Mouse (Mus musculus) lung, postnatal 0 days (tissue): ENCODE results near the gene Zfp672. TPM values are rescaled to one million over a fixed set of nuclear protein-coding genes. Genes with fewer than 3 reads are reported as not detected.

Experiments
- ATAC-seq: fragments of 200-750 bp; cut with Nextera tagmentation; 2 replicates; pipeline ENCODE4 v1.8.0; 2017; ENCODE audit warnings: moderate library complexity
- DNase-seq: peaks from one replicate; pipeline ENCODE4 v3.0.0-alpha.2; 2016; ENCODE audit warnings: low spot score
- H3K27ac ChIP-seq: fragments of 300-500 bp; sonication (generic); 2 replicates; pipeline ENCODE4 v1.5.1; 2014; ENCODE audit warnings: antibody characterized with exemption, mild to moderate bottlenecking, low read length, mixed read lengths
- H3K27me3 ChIP-seq: fragments of 300-500 bp; sonication (generic); replicated peaks from 2 replicates; pipeline ENCODE4 v1.6.1; 2014; ENCODE audit warnings: low read length, mixed read lengths; ENCODE audit not compliant: insufficient read depth
- H3K36me3 ChIP-seq: fragments of 300-500 bp; sonication (generic); 2 replicates; pipeline ENCODE4 v1.6.1; 2014; ENCODE audit warnings: low read length, mixed read lengths; ENCODE audit not compliant: insufficient read depth
- H3K4me1 ChIP-seq: fragments of 300-500 bp; sonication (generic); 2 replicates; pipeline ENCODE4 v1.6.1; 2014; ENCODE audit warnings: antibody characterized with exemption, low read depth, low read length, mixed read lengths; ENCODE audit not compliant: insufficient read depth
- H3K4me2 ChIP-seq: fragments of 300-500 bp; sonication (generic); replicated peaks from 2 replicates; pipeline ENCODE4 v1.6.1; 2014; ENCODE audit warnings: low read depth, mild to moderate bottlenecking, low read length, moderate library complexity, mixed read lengths
- H3K4me3 ChIP-seq: fragments of 300-500 bp; sonication (generic); 2 replicates; pipeline ENCODE4 v1.5.1; 2014; ENCODE audit warnings: low read depth, low read length
- H3K9ac ChIP-seq: fragments of 300-500 bp; sonication (generic); replicated peaks from 2 replicates; pipeline ENCODE4 v1.6.1; 2014; ENCODE audit warnings: low read depth, mild to moderate bottlenecking
- H3K9me3 ChIP-seq: fragments of 300-500 bp; sonication (generic); 2 replicates; pipeline ENCODE4 v1.6.1; 2016; ENCODE audit warnings: low read length, mixed read lengths
- CTCF ChIP-seq: IDR thresholded peaks from 2 replicates; pipeline ENCODE4 v1.5.1; 2016; ENCODE audit warnings: antibody characterized with exemption, mild to moderate bottlenecking
- EP300 ChIP-seq: IDR thresholded peaks from 2 replicates; pipeline ENCODE4 v1.6.1; 2016; ENCODE audit warnings: antibody characterized with exemption, mild to moderate bottlenecking, control low read depth
- WGBS: fragments of 180-500 bp; shearing (Covaris S2); extraction: QIAGEN DNeasy Blood & Tissue Kit; methylation state at CpG from one replicate; pipeline ENCODE4 v1.1.7; 2014; 5-methylcytosine and 5-hydroxymethylcytosine counted together
- polyA plus RNA-seq: library from polyadenylated mRNA; unstranded; fragments of >200 nt; fragmentation: Nextera tagmentation; extraction: Ambion mirVana; gene quantifications from 2 replicates; pipeline ENCODE4 v1.2.1, GENCODE M21; 2015

The Zfp672 gene
- polyA plus RNA-seq, 1 experiment from 2014 or later: 34.7 TPM

DNA sequence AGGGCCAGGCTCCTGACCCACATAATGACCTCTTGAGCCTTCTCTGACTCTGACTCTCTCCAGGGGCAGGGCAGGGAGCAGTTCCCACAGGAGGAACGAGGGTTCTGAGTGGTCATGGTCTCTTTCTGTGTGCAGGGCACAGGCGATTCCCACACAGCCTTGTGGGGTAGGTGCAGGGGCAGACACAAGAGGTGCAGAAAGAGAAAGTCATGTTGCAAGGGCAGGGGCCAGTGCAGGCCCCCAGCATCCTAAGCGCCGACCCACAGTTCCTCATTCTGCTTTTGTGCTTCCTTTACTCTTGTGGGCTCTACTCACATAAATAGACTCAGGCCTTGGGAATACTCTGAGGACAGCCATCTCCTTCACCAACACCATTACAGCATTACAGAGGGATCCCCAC is 54.4 kb downstream of the Zfp672 start:
- no peaks in the 10 kb centered on the region for H3K36me3 ChIP-seq
- TF ChIP-seq EP300: no peak
- no peak for TF ChIP-seq CTCF
- no peak overlapping the region for H3K4me2 ChIP-seq
- 47% methylated on average over 3 of the region's 4 CpGs for WGBS
- no peak overlapping the region for H3K27ac ChIP-seq
- H3K9ac ChIP-seq: no peak overlapping the region
- H3K4me3 ChIP-seq: no peak overlapping the region
- no peak for DNase-seq
- H3K27me3 ChIP-seq: no peaks in the 10 kb centered on the region
- ATAC-seq: no peak
- H3K9me3 ChIP-seq: no peaks in the 10 kb centered on the region
- no peaks in the 10 kb centered on the region for H3K4me1 ChIP-seq

DNA sequence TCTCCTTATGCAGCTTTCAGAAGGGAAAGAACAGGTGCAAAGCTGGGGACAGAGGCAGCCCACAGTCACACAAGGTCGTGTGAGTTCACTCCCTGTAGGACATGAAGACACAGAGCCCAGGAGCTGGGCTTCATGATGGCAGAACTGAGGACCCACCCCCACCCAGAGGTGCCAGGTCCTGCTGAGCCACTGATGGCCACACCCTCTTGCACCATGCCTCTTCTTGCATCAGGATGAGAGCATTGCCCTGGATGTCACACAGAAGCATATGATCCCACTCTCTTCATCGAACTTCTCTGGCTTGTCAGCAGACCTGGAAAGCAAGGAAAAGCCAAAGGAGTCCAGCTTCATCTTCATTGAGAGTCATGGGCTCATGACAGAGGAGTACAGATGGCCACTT is 55.6 kb downstream of the Zfp672 start, which contains the start of gene 4930438A08Rik:
Gene 4930438A08Rik (plus strand): TSS at position 228 of the 400 bp plus-strand sequence.
- no peaks in the 10 kb centered on the region for H3K36me3 ChIP-seq
- H3K9me3 ChIP-seq: no peaks in the 10 kb centered on the region
- H3K9ac ChIP-seq: no peak within 1 kb of the TSS
- no peak for TF ChIP-seq EP300
- no peak for TF ChIP-seq CTCF
- H3K27me3 ChIP-seq: no peaks in the 10 kb centered on the region
- no peak within 1 kb of the TSS for H3K4me3 ChIP-seq
- ATAC-seq (no peak), DNase-seq (no peak)
- H3K4me1 ChIP-seq: no peaks in the 10 kb centered on the region
- no peak within 1 kb of the TSS for H3K4me2 ChIP-seq
- H3K27ac ChIP-seq: no peak within 1 kb of the TSS
- 46% methylated on average over 2 of the region's 2 CpGs for WGBS

DNA sequence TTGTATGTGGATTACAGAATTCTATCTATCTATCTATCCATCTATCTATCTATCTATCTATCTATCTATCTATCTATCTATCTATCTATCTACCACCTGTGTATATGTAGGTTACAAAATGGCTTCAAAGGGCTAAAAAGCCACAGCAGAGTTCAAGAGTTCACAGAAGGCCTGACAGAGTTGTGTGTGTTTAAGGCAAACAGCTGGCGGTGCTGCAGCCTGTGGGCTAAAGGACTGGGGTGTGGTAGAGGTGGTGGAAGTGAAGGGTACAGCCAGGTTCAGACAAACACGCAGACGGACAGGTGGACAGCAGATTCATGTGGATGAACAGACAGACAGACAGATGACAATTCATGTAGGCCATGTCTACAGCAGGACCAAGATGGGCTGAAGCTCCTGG is 61.9 kb downstream of the Zfp672 start:
- H3K4me3 ChIP-seq: no peak overlapping the region
- no peak overlapping the region for H3K4me2 ChIP-seq
- H3K9me3 ChIP-seq: no peaks in the 10 kb centered on the region
- H3K27ac ChIP-seq: no peak overlapping the region
- H3K36me3 ChIP-seq: no peaks in the 10 kb centered on the region
- H3K27me3 ChIP-seq: no peaks in the 10 kb centered on the region
- WGBS: 58% methylated on average over 3 of the region's 3 CpGs
- H3K9ac ChIP-seq: no peak overlapping the region
- ATAC-seq: no peak
- no peak for TF ChIP-seq EP300
- no peak for TF ChIP-seq CTCF
- DNase-seq: no peak
- no peaks in the 10 kb centered on the region for H3K4me1 ChIP-seq

Other genes starting within 250 kb of the Zfp672 start
- gene Gm12248, start 237.2 kb downstream of the Zfp672 start, polyA plus RNA-seq: 0.14 and 0.17 TPM in 2 replicates
- 71.2 and 71.8 TPM in 2 replicates for gene Cnot8, start 226.2 kb downstream of the Zfp672 start, polyA plus RNA-seq
- 4.3 and 6.2 TPM in 2 replicates for gene Gemin5, start 161.8 kb downstream of the Zfp672 start, polyA plus RNA-seq
- 75.1 and 81.7 TPM in 2 replicates for gene Mrpl22, start 158.7 kb downstream of the Zfp672 start, polyA plus RNA-seq
- 9.2 and 9.7 TPM in 2 replicates for gene Igtp, start 130.8 kb downstream of the Zfp672 start, polyA plus RNA-seq
- gene Irgm2, start 130.7 kb downstream of the Zfp672 start, polyA plus RNA-seq: 6.9 TPM in 2 replicates
- 0.16 and 0.17 TPM in 2 replicates for gene 4930438A08Rik, start 55.5 kb downstream of the Zfp672 start, polyA plus RNA-seq
- gene Zfp692, start 23.3 kb downstream of the Zfp672 start, polyA plus RNA-seq: 5.6 and 7.1 TPM in 2 replicates
- 33.7 and 38.0 TPM in 2 replicates for gene Sh3bp5l, start 385 bp upstream of the Zfp672 start, polyA plus RNA-seq
- not detected in 2 replicates for gene Lypd8, start 48.7 kb upstream of the Zfp672 start, polyA plus RNA-seq
- gene 1810065E05Rik, start 90.8 kb upstream of the Zfp672 start, polyA plus RNA-seq: not detected in 2 replicates
- not detected in 2 replicates for gene Gm12253, start 102.2 kb upstream of the Zfp672 start, polyA plus RNA-seq
- gene Lypd9, start 122.6 kb upstream of the Zfp672 start, polyA plus RNA-seq: not detected in 2 replicates
- gene Olfr30, start 131.9 kb upstream of the Zfp672 start, polyA plus RNA-seq: not detected in 2 replicates
- not detected in 2 replicates for gene Olfr332, start 162.2 kb upstream of the Zfp672 start, polyA plus RNA-seq
- gene Olfr331, start 172.2 kb upstream of the Zfp672 start, polyA plus RNA-seq: not detected in 2 replicates
- gene Olfr330, start 204.5 kb upstream of the Zfp672 start, polyA plus RNA-seq: not detected in 2 replicates
- gene Olfr329-ps, start 216.1 kb upstream of the Zfp672 start, polyA plus RNA-seq: not detected in 2 replicates
- 0.07 TPM in 1 of 2 replicates, not detected in the other for gene Olfr328, start 225.3 kb upstream of the Zfp672 start, polyA plus RNA-seq
- not detected in 2 replicates for gene Olfr224, start 240.2 kb upstream of the Zfp672 start, polyA plus RNA-seq
- not detected in 2 replicates for gene Olfr325, start 247.4 kb upstream of the Zfp672 start, polyA plus RNA-seq